Mouse (Mus musculus): Measurements from ENCODE around the gene Gm14214. TPM values are rescaled to one million over a fixed set of nuclear protein-coding genes. Genes with fewer than 3 reads are reported as not detected.
A peak's percentile ranks its signal among the peaks of the same experiment; 100 is the strongest.

The Gm14214 gene
- total and polyA plus RNA-seq, 2 experiments from 2014 or later: not detected

DNA sequence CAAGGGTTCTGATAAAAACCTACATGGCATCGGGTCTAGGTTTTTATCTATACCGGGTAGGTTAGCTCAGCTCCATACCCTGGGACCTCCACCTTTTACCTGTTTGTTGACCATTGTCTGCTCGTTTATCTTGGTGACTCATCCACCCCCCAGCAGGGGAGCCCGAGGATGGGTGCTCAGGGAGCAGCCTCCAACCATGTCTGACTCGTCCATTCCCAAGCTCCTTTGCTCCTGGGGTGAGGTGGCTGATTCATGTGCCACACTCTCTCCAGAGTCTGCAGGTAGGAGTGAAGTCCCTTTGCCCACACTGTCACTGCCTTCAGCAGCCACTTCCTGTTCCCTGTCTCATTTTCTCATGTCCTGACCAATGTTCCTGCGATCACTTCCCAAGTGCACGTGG lies 33.8 kb downstream of the Gm14214 start:
- H3K27me3 ChIP-seq (ENCODE audit: control insufficient read depth, insufficient read depth, low read length): no peaks in the 10 kb centered on the region
- no peaks in the 10 kb centered on the region for H3K36me3 ChIP-seq (replicated peaks; ENCODE audit: control insufficient read depth, insufficient read depth, low read length)
- H3K4me1 ChIP-seq (ENCODE audit: control insufficient read depth, insufficient read depth): no peaks in the 10 kb centered on the region
- no peak for DNase-seq (ENCODE audit: low spot score)
- no peak overlapping the region for H3K4me2 ChIP-seq (ENCODE audit: low read depth, low read length)
- ATAC-seq (ENCODE audit: insufficient read depth, low read depth): no peak
- H3K9me3 ChIP-seq (replicated peaks; ENCODE audit: control insufficient read depth, low read length): no peaks in the 10 kb centered on the region
- TF ChIP-seq EP300 (IDR thresholded peaks at IDR 0.05; ENCODE audit: low read depth): no peak
- no peak for TF ChIP-seq CTCF (IDR thresholded peaks at IDR 0.05; ENCODE audit: low read depth)
- H3K9ac ChIP-seq (replicated peaks; ENCODE audit: low read depth, low read length): no peak overlapping the region
- H3K4me3 ChIP-seq (ENCODE audit: low read depth, low read length): no peak overlapping the region
- H3K27ac ChIP-seq (ENCODE audit: low read depth): no peak overlapping the region
- WGBS: 57% methylated on average over 7 of the region's 7 CpGs

DNA sequence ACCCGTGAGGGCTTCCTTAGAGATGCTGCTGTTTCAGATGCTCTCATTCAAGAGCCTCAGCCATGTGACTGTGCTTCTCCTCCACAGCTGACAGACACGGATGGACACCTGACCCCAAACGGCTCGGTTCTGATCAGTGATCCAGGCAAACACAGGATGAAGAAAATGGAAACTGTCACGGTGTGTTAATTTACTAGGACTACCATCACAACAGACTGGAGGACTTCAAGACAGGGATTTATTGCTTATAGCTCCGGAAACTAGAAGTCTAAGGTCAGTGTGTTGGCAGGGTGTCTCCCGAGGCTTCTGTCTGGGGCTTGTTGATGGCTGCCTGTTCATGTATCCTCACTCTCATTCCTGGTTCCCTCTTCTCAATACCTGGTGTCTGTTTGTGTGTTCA lies 34.4 kb downstream of the Gm14214 start:
- no peak overlapping the region for H3K9ac ChIP-seq (replicated peaks; ENCODE audit: low read depth, low read length)
- no peak overlapping the region for H3K4me2 ChIP-seq (ENCODE audit: low read depth, low read length)
- no peak for DNase-seq (ENCODE audit: low spot score)
- H3K4me3 ChIP-seq (ENCODE audit: low read depth, low read length): no peak overlapping the region
- no peaks in the 10 kb centered on the region for H3K4me1 ChIP-seq (ENCODE audit: control insufficient read depth, insufficient read depth)
- no peak for TF ChIP-seq EP300 (IDR thresholded peaks at IDR 0.05; ENCODE audit: low read depth)
- TF ChIP-seq CTCF (IDR thresholded peaks at IDR 0.05; ENCODE audit: low read depth): no peak
- H3K27ac ChIP-seq (ENCODE audit: low read depth): no peak overlapping the region
- no peaks in the 10 kb centered on the region for H3K27me3 ChIP-seq (ENCODE audit: control insufficient read depth, insufficient read depth, low read length)
- no peak for ATAC-seq (ENCODE audit: insufficient read depth, low read depth)
- no peaks in the 10 kb centered on the region for H3K9me3 ChIP-seq (replicated peaks; ENCODE audit: control insufficient read depth, low read length)
- H3K36me3 ChIP-seq (replicated peaks; ENCODE audit: control insufficient read depth, insufficient read depth, low read length): no peaks in the 10 kb centered on the region
- WGBS: 74% methylated on average over 7 of the region's 7 CpGs

DNA sequence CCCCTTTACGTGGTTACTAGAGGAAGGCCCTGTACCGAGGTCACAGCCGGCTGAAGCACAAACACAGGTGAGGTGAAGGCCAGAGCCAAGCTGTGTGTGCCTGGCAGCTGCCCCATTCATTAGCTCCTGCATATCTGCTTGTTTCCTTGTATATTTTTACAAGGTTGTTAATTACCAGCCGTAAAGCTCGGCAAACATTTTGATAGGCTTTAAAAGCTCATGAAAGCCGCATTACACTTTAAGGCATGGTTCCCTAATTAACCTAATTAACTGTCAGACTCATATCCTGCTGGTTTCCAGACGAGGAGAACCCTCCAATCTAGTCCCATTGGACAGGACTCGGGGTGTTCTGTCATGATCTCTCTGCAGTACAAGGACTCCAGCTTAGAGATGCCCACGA lies 34.9 kb downstream of the Gm14214 start:
- Histone ChIP-seq H3K4me3 (ENCODE audit: low read depth, low read length) (no peak overlapping the region), H3K9ac (replicated peaks; ENCODE audit: low read depth, low read length) (no peak overlapping the region), H3K4me1 (ENCODE audit: control insufficient read depth, insufficient read depth) (no peaks in the 10 kb centered on the region), H3K27ac (ENCODE audit: low read depth) (no peak overlapping the region), H3K4me2 (ENCODE audit: low read depth, low read length) (no peak overlapping the region), H3K27me3 (ENCODE audit: control insufficient read depth, insufficient read depth, low read length) (no peaks in the 10 kb centered on the region), H3K9me3 (replicated peaks; ENCODE audit: control insufficient read depth, low read length) (no peaks in the 10 kb centered on the region), H3K36me3 (replicated peaks; ENCODE audit: control insufficient read depth, insufficient read depth, low read length) (no peaks in the 10 kb centered on the region)
- no peak for TF ChIP-seq CTCF (IDR thresholded peaks at IDR 0.05; ENCODE audit: low read depth)
- no peak for TF ChIP-seq EP300 (IDR thresholded peaks at IDR 0.05; ENCODE audit: low read depth)
- ATAC-seq (ENCODE audit: insufficient read depth, low read depth) (no peak), DNase-seq (ENCODE audit: low spot score) (no peak)
- WGBS: 72% methylated on average over 9 of the region's 9 CpGs

DNA sequence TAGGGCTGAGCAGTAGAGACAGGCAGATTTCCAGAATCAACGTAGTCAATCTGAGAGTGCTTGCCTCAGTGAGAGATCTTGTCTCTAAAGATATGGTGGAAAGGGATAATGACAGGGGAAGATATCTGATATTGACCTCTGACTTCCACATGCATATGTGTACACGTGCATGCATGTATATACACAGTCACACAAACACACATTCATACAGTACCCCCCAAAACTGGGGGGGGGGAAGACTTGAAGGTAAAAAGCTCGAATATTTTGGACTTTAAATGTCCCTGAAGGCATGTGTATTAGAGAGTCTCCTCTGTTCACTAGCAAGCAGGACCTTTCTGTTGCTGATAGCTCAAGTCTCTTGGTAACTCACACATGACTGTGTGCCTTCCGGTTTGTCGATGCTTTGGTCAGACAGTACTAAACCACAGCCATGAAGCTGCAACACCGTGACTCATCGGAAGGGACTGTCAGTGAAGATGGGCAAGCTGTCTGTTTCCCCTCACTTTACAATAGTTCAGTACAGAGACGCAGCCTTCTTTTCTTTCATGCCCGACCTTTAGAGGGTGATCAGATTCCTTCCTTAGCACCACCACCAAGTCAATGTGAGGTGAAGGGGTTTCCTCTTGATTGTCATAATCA lies 37.2 kb downstream of the Gm14214 start:
- Histone ChIP-seq H3K4me2 (ENCODE audit: low read depth, low read length) (no peak overlapping the region), H3K27me3 (ENCODE audit: control insufficient read depth, insufficient read depth, low read length) (no peaks in the 10 kb centered on the region), H3K4me1 (ENCODE audit: control insufficient read depth, insufficient read depth) (no peaks in the 10 kb centered on the region), H3K9me3 (replicated peaks; ENCODE audit: control insufficient read depth, low read length) (no peaks in the 10 kb centered on the region), H3K36me3 (replicated peaks; ENCODE audit: control insufficient read depth, insufficient read depth, low read length) (no peaks in the 10 kb centered on the region), H3K27ac (ENCODE audit: low read depth) (no peak overlapping the region), H3K4me3 (ENCODE audit: low read depth, low read length) (no peak overlapping the region), H3K9ac (replicated peaks; ENCODE audit: low read depth, low read length) (no peak overlapping the region)
- ATAC-seq (ENCODE audit: insufficient read depth, low read depth) (no peak), DNase-seq (ENCODE audit: low spot score) (no peak)
- TF ChIP-seq CTCF (IDR thresholded peaks at IDR 0.05; ENCODE audit: low read depth): no peak
- TF ChIP-seq EP300 (IDR thresholded peaks at IDR 0.05; ENCODE audit: low read depth): no peak
- 52% methylated on average over 9 of the region's 9 CpGs for WGBS

DNA sequence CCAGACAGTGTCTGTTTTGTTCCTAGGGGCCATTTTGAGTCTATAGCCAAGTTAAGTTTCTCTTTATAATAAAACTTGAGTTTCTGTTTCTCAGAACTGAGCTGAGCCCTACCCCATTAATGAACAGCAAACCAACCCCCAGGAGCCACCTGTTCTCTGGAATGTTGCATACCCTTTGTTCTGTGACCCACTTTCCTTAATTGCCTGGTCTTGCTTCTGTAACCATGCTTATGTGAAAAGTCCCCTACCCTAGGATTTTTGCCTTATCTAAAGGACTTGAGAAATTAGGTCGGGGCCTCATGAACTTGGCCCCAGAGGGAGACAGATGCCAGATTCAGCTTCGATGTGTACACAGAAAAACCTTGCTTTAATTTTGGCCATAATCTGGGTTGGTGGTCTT lies 37.9 kb downstream of the Gm14214 start:
- Histone ChIP-seq H3K36me3 (replicated peaks; ENCODE audit: control insufficient read depth, insufficient read depth, low read length) (no peaks in the 10 kb centered on the region), H3K4me2 (ENCODE audit: low read depth, low read length) (no peak overlapping the region), H3K4me1 (ENCODE audit: control insufficient read depth, insufficient read depth) (no peaks in the 10 kb centered on the region), H3K9me3 (replicated peaks; ENCODE audit: control insufficient read depth, low read length) (no peaks in the 10 kb centered on the region), H3K9ac (replicated peaks; ENCODE audit: low read depth, low read length) (no peak overlapping the region), H3K27ac (ENCODE audit: low read depth) (no peak overlapping the region), H3K4me3 (ENCODE audit: low read depth, low read length) (no peak overlapping the region), H3K27me3 (ENCODE audit: control insufficient read depth, insufficient read depth, low read length) (no peaks in the 10 kb centered on the region)
- TF ChIP-seq CTCF (IDR thresholded peaks at IDR 0.05; ENCODE audit: low read depth) (no peak), EP300 (IDR thresholded peaks at IDR 0.05; ENCODE audit: low read depth) (no peak)
- 36% methylated on average over 2 of the region's 2 CpGs for WGBS
- ATAC-seq (ENCODE audit: insufficient read depth, low read depth) (no peak), DNase-seq (ENCODE audit: low spot score) (no peak)

DNA sequence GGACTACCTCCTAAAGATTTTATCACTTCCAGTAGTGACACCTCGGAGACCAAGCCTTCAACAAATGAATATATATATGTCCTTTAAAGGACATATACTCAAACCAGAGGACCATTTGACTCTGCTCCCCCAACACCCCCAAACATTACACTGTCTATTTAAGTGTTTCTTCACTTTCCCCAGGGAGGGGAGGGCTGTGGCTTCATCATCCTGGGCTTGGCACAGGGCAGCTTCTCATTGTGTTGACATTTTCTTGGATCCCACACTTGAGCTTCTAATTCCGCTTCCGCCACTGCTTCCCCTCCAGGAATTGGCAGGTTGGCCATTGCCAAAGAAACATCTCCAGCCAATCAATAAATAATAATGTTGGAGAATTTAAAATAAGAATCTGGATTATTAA lies 39.0 kb downstream of the Gm14214 start:
- peak; percentile 13 for DNase-seq (ENCODE audit: low spot score)
- no peak for ATAC-seq (ENCODE audit: insufficient read depth, low read depth)
- Histone ChIP-seq H3K27ac (ENCODE audit: low read depth) (no peak overlapping the region), H3K36me3 (replicated peaks; ENCODE audit: control insufficient read depth, insufficient read depth, low read length) (no peaks in the 10 kb centered on the region), H3K4me2 (ENCODE audit: low read depth, low read length) (no peak overlapping the region), H3K4me1 (ENCODE audit: control insufficient read depth, insufficient read depth) (no peaks in the 10 kb centered on the region), H3K9me3 (replicated peaks; ENCODE audit: control insufficient read depth, low read length) (no peaks in the 10 kb centered on the region), H3K27me3 (ENCODE audit: control insufficient read depth, insufficient read depth, low read length) (no peaks in the 10 kb centered on the region), H3K4me3 (ENCODE audit: low read depth, low read length) (no peak overlapping the region), H3K9ac (replicated peaks; ENCODE audit: low read depth, low read length) (no peak overlapping the region)
- WGBS: 51% methylated on average over 3 of the region's 3 CpGs
- TF ChIP-seq CTCF (IDR thresholded peaks at IDR 0.05; ENCODE audit: low read depth) (no peak), EP300 (IDR thresholded peaks at IDR 0.05; ENCODE audit: low read depth) (no peak)

Data from heart, postnatal 0 days (tissue).